Mouse (Mus musculus): Measurements from ENCODE around the gene Phf21b.
A peak's percentile ranks its signal among the peaks of the same experiment; 100 is the strongest.
"Not testable (repeated sequence)": the region's sequence is repeated elsewhere in the genome, so short reads cannot be mapped to it uniquely, and the experiment has no call there.

The Phf21b gene

DNA sequence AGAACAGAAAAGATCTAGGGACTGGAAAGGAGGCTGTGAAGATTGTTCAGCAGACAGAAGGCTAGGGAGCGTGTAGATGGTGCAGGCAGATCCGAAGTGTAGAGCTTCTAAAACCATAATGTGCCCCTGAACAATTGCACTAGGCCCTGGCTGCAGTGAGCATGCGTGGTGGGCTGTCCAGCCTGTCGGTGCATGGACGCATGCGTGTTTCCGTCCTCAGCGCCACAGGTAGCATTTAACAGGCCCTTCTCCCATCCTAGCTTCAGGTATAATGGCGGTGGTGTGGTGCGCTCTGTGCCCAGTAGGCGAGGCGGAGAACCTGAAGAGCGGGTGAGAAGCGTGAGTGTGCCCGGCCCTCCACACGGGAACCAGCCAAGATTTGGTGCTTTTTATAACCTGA, 71.0 kb downstream of the Phf21b start:
- Histone ChIP-seq H3K27me3 (ENCODE audit: insufficient read depth, low read length) (0 out of 2 replicates have a peak, but pooled peaks cover 4% of the 10 kb centered on the region), H3K4me1 (replicated peaks; ENCODE audit: low read depth, low read length) (peaks cover 21% of the 10 kb centered on the region), H3K4me3 (replicated peaks; ENCODE audit: low read length) (peak overlapping the region; percentile 30), H3K9me3 (ENCODE audit: low read length) (no peaks in the 10 kb centered on the region), H3K36me3 (ENCODE audit: insufficient read depth, low read length) (peaks cover 14% of the 10 kb centered on the region)
- TF ChIP-seq CTCF (conservative IDR thresholded peaks at IDR 0.05; ENCODE audit: low read length) = no peak
- TF ChIP-seq POU5F1 (IDR thresholded peaks at IDR 0.05; ENCODE audit: borderline replicate concordance, low read length) = no peak
- no peak for TF ChIP-seq NANOG (IDR thresholded peaks at IDR 0.05; ENCODE audit: borderline replicate concordance, low read length)

DNA sequence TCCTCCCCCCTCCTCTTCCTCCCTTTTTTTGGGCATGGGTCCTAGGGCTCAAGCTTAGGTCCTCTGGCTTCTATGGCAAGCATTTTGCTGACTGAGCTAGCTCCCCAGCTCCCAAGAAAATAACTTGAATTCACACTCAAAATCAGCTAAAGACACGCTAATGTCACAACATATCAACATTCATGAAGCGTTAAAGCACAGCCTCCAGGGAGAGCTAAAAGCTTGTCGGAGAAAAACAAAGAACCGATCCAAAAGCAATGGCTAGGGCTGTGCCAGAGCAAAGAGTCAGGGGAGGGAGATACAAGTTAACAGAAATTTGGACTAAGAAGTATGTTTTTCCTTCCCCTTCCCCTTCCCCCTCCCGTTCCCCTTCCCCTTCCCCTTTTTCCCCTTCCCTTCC, 77.3 kb downstream of the Phf21b start:
- Histone ChIP-seq H3K27me3 (ENCODE audit: insufficient read depth, low read length) (peaks cover 13% of the 10 kb centered on the region; the same call in 1 of the 2 replicates), H3K4me3 (replicated peaks; ENCODE audit: low read length) (no peak overlapping the region), H3K36me3 (ENCODE audit: insufficient read depth, low read length) (no peaks in the 10 kb centered on the region), H3K9me3 (ENCODE audit: low read length) (no peaks in the 10 kb centered on the region), H3K4me1 (replicated peaks; ENCODE audit: low read depth, low read length) (no peaks in the 10 kb centered on the region)
- TF ChIP-seq NANOG (IDR thresholded peaks at IDR 0.05; ENCODE audit: borderline replicate concordance, low read length) (no peak), CTCF (conservative IDR thresholded peaks at IDR 0.05; ENCODE audit: low read length) (no peak), POU5F1 (IDR thresholded peaks at IDR 0.05; ENCODE audit: borderline replicate concordance, low read length) (no peak)

DNA sequence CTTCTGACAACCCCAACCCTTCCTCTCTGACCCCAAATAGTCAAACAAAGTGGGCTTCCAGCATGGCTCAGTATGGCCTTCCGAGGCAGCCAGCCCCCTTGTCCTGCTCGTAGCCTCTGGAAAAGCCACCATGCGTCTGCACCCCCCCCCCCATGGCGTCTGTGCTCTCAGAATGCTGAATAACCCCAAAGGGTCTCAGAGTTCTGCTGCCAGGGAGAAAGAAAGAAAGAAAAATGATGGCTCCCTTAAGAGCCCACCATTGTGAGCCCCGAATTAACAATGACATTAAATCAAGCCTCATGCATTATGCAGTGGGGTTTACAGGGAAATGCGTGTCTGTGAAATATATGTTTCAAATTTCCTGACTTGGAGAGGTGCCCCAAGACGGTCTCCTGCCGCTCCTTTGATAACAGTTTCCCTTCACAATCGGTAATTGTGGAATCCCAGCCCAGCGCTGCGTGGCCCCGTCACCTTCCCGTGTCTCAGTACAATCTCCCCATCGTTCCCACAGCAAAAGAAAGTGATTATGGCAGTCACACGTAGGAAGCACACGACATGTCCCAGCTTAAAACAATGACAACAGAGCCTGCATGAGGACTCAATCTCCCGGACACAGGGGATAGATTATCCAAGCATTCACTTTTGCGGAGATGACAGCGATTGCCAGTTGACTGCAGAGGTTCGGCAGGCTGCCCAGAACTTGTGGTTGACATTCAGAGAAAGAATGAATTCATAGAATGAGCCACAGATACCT, 80.3 kb downstream of the Phf21b start:
- Histone ChIP-seq H3K27me3 (ENCODE audit: insufficient read depth, low read length) (peaks cover 9% of the 10 kb centered on the region; the same call in 1 of the 2 replicates), H3K4me1 (replicated peaks; ENCODE audit: low read depth, low read length) (peaks cover 14% of the 10 kb centered on the region), H3K9me3 (ENCODE audit: low read length) (no peaks in the 10 kb centered on the region), H3K4me3 (replicated peaks; ENCODE audit: low read length) (no peak overlapping the region), H3K36me3 (ENCODE audit: insufficient read depth, low read length) (no peaks in the 10 kb centered on the region; the same call in 1 of the 2 replicates)
- TF ChIP-seq NANOG (IDR thresholded peaks at IDR 0.05; ENCODE audit: borderline replicate concordance, low read length) = no peak
- no peak for TF ChIP-seq CTCF (conservative IDR thresholded peaks at IDR 0.05; ENCODE audit: low read length)
- TF ChIP-seq POU5F1 (IDR thresholded peaks at IDR 0.05; ENCODE audit: borderline replicate concordance, low read length) = no peak

GRCm38 (mm10) chr15:84772191-84773111, 83.4 kb downstream of the Phf21b start:
- peaks cover 16% of the 10 kb centered on the region for H3K36me3 ChIP-seq (ENCODE audit: insufficient read depth, low read length)
- no peak for TF ChIP-seq NANOG (IDR thresholded peaks at IDR 0.05; ENCODE audit: borderline replicate concordance, low read length)
- no peak for TF ChIP-seq POU5F1 (IDR thresholded peaks at IDR 0.05; ENCODE audit: borderline replicate concordance, low read length)
- peak; percentile 48 for TF ChIP-seq CTCF (conservative IDR thresholded peaks at IDR 0.05; ENCODE audit: low read length)
- no peaks in the 10 kb centered on the region for H3K9me3 ChIP-seq (ENCODE audit: low read length)
- 0 out of 2 replicates have a peak, but pooled peaks cover 3% of the 10 kb centered on the region for H3K27me3 ChIP-seq (ENCODE audit: insufficient read depth, low read length)
- peak overlapping the region; percentile 21; the same call in 1 of the 2 replicates for H3K4me3 ChIP-seq (replicated peaks; ENCODE audit: low read length)
- peaks cover 19% of the 10 kb centered on the region for H3K4me1 ChIP-seq (replicated peaks; ENCODE audit: low read depth, low read length)

DNA sequence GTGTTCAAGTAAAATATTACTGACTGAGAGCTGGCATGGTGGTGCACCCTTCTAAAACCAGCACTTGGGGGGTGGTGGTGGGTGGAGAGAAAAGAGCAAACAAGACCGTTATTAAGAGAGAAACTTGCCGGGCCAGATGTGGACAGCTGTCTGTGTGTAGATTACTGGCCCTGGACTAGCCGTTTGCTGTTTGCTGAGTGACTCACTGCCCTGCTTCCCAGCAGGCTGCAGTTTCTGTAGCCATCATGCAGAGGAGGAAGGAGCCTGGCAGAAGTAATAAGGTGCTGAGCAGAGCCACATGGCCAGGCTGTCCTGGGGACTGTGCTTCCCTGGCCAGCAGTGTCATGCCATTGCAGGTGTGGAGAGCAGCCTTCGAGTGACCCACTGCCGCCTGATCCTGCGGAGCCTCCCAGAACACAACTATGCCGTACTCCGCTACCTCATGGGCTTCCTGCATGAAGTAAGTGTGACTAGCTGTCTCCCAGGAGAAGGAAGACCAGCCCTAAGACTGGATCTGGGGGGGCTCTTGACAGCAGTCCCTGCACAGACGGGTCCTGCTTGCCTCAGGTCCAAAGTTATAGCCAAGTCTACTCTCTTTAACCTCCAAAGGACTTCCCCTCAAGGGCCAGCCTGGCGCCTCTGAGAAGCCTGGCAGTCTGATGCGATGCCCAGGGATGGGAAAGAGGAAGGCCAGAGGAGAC, 86.1 kb downstream of the Phf21b start:
- H3K4me1 ChIP-seq (replicated peaks; ENCODE audit: low read depth, low read length) = peaks cover 35% of the 10 kb centered on the region
- H3K27me3 ChIP-seq (ENCODE audit: insufficient read depth, low read length) = no peaks in the 10 kb centered on the region
- no peak for TF ChIP-seq CTCF (conservative IDR thresholded peaks at IDR 0.05; ENCODE audit: low read length)
- TF ChIP-seq NANOG (IDR thresholded peaks at IDR 0.05; ENCODE audit: borderline replicate concordance, low read length) = no peak
- no peak for TF ChIP-seq POU5F1 (IDR thresholded peaks at IDR 0.05; ENCODE audit: borderline replicate concordance, low read length)
- no peak overlapping the region for H3K4me3 ChIP-seq (replicated peaks; ENCODE audit: low read length)
- no peaks in the 10 kb centered on the region for H3K9me3 ChIP-seq (ENCODE audit: low read length)
- H3K36me3 ChIP-seq (ENCODE audit: insufficient read depth, low read length) = peaks cover 19% of the 10 kb centered on the region

DNA sequence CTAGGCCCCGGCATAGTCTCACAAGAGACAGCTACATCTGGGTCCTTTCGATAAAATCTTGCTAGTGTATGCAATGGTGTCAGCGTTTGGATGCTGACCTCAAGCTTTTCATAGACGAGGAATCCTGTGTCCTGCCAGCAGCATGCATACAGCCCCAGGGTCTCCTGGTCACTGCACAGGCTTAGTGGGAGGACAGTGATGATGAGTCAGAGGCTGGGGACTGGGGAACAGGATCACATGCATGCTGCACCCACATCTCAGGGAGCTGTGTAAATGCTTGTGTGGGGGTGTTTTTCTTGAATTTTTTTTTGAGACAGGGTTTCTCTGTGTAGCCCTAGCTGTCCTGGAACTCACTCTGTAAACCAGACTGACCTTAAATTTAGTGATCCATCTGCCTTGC, 87.3 kb downstream of the Phf21b start:
- Histone ChIP-seq H3K36me3 (ENCODE audit: insufficient read depth, low read length) (peaks cover 19% of the 10 kb centered on the region), H3K4me1 (replicated peaks; ENCODE audit: low read depth, low read length) (peaks cover 35% of the 10 kb centered on the region)
- not testable (repeated sequence) for H3K4me3 ChIP-seq (replicated peaks; ENCODE audit: low read length); H3K27me3 ChIP-seq (ENCODE audit: insufficient read depth, low read length); H3K9me3 ChIP-seq (ENCODE audit: low read length)

DNA sequence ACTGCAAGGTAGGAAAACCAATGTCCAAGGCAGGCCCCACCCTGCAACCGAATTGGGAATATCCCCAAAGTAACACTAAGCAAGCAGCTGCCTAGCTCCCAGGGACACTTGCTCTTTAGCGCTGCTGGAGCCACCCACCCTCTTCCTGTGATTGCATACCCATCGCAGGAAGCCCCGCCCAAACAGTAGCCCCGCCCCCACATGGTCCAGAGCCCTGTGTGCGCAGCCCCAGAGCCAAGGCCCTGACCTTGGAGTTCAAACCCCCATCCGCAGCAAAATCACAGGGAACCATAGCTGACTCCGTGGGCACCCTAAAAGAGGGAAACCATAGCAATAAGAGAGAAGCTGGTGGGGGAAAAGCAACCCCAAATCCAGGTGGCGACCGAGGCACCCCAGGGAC, 89.2 kb downstream of the Phf21b start:
- Histone ChIP-seq H3K9me3 (ENCODE audit: low read length) (no peaks in the 10 kb centered on the region), H3K4me3 (replicated peaks; ENCODE audit: low read length) (peak overlapping the region; percentile 67), H3K4me1 (replicated peaks; ENCODE audit: low read depth, low read length) (peaks cover 30% of the 10 kb centered on the region), H3K27me3 (ENCODE audit: insufficient read depth, low read length) (no peaks in the 10 kb centered on the region), H3K36me3 (ENCODE audit: insufficient read depth, low read length) (peaks cover 19% of the 10 kb centered on the region)
- TF ChIP-seq NANOG (IDR thresholded peaks at IDR 0.05; ENCODE audit: borderline replicate concordance, low read length) = no peak
- no peak for TF ChIP-seq POU5F1 (IDR thresholded peaks at IDR 0.05; ENCODE audit: borderline replicate concordance, low read length)
- TF ChIP-seq CTCF (conservative IDR thresholded peaks at IDR 0.05; ENCODE audit: low read length) = no peak

GRCm38 (mm10) chr15:84763423-84763812, 92.4 kb downstream of the Phf21b start:
- Histone ChIP-seq H3K4me1 (replicated peaks; ENCODE audit: low read depth, low read length) (peaks cover 30% of the 10 kb centered on the region), H3K27me3 (ENCODE audit: insufficient read depth, low read length) (no peaks in the 10 kb centered on the region), H3K9me3 (ENCODE audit: low read length) (no peaks in the 10 kb centered on the region), H3K36me3 (ENCODE audit: insufficient read depth, low read length) (peaks cover 25% of the 10 kb centered on the region), H3K4me3 (replicated peaks; ENCODE audit: low read length) (no peak overlapping the region)
- TF ChIP-seq NANOG (IDR thresholded peaks at IDR 0.05; ENCODE audit: borderline replicate concordance, low read length) (no peak), CTCF (conservative IDR thresholded peaks at IDR 0.05; ENCODE audit: low read length) (peak; percentile 8)
